Mouse (Mus musculus) spleen, adult 18-20 months (tissue): ENCODE data around the gene Acot6.
"Not testable (repeated sequence)": the region's sequence is repeated elsewhere in the genome, so short reads cannot be mapped to it uniquely, and the experiment has no call there.

Source experiments
- DNase-seq, 2 experiments: peaks; one replicate each; pipeline ENCODE4 v3.0.0; 2022; ENCODE audit warnings: mixed read lengths in 2 of 2

Gene Acot6

DNA sequence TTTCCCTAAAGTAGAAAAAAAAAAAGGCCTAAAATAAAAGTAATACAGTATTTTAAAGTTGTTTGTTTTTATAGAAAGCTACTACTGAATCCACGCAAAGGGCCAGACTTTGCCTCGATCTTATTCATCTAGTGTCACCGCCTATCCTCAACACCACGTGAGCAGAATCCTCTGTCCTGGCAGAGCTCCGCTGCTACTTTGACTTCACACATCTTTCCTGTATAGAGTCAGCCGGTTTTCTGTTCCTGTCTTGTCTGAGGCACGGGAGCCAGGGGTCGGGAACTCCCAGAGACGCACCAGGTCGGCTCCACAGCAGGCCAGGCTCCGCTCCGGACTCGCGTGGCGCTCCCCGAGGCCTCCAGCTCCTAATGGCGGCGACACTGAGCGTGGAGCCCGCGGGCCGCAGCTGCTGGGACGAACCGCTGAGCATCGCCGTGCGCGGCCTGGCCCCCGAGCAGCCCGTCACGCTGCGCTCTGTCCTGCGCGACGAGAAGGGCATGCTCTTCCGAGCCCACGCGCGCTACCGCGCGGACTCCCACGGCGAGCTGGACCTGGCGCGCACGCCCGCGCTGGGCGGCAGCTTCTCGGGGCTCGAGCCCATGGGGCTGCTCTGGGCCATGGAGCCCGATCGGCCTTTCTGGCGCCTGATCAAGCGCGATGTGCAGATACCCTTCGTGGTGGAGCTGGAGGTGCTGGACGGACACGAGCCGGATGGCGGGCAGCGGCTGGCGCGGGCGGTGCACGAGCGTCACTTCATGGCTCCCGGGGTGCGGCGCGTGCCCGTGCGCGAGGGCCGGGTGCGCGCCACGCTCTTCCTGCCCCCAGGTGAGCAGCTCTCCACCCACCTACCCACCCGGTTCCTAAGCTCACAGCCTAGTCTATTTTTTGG, at the start of gene Acot6:
TSS of gene Acot6 (plus strand) at position 51 of the 889 bp plus-strand sequence.
- peak; percentile 6 to 38 for DNase-seq

DNA sequence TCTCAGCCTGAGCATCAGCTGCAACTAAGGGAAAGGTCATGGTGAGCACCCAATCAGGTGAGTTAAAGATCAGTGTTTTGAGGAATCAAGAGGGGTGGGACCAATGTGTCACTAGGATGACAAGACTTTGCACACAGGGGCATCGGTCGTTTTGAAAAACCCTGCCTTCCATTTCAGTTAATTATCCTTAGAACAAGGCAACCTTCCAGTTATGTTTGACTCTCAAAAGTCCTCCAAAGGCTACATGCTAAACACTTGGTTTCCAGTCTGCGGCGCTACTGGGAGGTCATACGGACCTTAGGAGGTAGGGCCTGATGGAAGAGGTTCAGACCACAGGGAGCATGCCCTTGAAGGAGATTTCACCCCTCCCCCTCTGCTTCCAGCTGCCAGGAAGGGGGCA, 49.7 kb upstream of the Acot6 start:
- not testable (repeated sequence) for DNase-seq

DNA sequence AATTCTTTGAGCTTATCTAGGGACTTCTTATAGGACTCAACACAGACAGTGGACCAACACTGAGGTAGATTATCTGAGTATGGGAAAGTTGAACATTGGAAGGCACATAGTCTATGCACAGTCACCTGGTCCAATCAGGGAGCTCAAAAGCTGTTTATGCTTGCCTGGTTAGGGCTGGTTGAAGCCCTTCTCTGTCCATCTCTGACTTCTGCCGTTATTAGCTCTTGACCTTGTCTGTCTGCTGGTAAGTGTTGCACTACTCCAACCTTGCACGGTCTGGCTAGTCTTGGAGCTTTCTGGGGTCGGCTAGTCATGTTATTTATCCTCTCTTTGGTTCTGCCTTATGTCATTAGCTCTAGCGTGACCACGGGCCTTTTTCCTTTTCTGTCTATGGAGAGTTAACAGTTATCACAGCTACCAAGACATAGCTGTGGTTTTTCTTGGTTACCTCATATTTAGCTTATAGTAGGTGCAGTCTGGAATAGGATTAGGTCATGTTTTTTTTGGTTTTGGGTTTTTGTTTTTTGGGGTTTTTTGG, 48.4 kb upstream of the Acot6 start, which contains the start of gene Acot3:
TSS of gene Acot3 (plus strand) at position 208 of the 538 bp plus-strand sequence.
- DNase-seq = no peak

- DNase-seq = no peak
Observed at GRCm38 (mm10) chr12:84052609-84053008, 47.8 kb upstream of the Acot6 start.

DNA sequence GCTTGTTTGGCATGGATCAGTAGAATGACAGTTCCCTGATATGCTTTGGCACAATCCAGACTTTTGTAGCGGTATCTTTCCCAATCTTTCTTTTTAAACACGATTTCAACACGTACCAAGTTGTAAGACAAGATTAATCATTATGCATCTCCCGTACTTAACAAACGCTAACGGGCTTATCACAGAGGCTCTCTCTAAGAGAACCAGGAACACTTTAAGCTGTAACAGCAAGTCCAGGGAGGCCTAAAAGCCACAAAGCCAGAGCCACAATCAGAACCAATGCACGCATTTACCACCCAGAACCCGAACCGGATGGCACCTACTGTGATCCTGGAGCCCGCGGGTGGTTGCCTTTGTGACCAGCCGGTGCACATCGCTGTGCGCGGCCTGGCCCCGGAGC, 47.3 kb upstream of the Acot6 start:
- no peak for DNase-seq

- DNase-seq = no peak
Observed at GRCm38 (mm10) chr12:84053679-84054391, 46.6 kb upstream of the Acot6 start.

GRCm38 (mm10) chr12:84060946-84061345, 39.5 kb upstream of the Acot6 start:
- peak in 1 of 2 experiments; percentile 9 for DNase-seq

- DNase-seq = no peak
Observed at GRCm38 (mm10) chr12:84062336-84062735, 38.1 kb upstream of the Acot6 start.

DNA sequence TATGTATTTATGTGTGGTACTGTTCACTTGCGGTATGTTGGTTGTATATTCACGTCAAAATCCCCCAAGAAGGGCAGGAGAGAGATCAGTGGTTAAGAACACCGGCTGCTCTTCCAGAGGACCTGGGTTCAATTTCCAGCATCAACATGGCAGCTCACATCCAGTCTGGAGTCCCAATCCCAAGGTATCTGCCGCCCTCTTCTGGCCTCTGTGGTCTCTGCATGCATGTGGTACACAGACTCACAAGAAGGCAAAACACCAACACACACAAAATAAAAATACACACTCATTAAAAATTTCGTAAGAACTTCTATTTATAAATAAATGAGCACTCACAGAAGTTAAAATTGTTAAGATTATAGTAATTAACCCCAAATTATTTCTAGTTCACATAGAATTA, 37.2 kb upstream of the Acot6 start:
- DNase-seq = no peak

GRCm38 (mm10) chr12:84063833-84064232, 36.6 kb upstream of the Acot6 start:
- DNase-seq = no peak

DNA sequence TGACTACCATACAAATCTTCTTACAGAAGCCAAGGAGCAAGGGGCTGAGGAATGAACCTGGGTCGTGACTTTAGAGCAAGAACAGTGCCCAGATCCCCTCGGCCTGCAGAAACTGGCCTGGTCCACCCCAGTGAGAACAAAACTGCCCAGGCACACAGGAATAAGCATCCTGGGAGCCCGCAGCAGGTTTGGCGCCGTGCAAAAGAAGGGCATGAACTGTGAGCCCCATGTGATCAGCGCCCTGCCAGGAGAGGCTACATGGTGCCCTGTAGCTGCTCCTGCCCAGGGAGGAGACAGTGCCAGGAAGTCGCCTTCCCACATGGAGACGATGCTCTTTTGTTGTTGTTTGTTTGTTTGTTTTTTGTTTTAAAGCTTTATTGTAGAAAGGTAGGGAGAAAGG, 35.8 kb upstream of the Acot6 start:
- no peak for DNase-seq

DNA sequence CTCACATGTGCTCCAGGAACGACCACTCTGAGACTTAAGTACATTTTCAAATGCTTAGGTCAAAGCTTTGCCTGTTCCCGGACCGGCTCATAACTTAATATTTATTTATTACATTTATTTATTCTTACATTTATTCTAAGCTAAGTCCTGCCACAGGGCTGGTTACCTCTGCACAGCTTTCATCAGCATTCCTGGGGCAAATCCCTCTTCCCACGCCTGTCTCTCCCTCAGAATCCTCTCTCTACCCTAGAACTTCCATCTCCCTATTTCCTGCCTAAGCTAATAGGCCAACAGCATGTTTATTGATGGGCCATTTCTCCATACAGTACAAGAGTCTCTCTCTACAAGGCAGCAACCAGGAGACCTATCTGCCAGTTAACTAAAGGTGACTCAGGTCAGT, 32.7 kb upstream of the Acot6 start:
- DNase-seq = no peak

- no peak for DNase-seq
Observed at GRCm38 (mm10) chr12:84068296-84068695, 32.2 kb upstream of the Acot6 start.

- no peak for DNase-seq
Observed at GRCm38 (mm10) chr12:84068986-84069385, 31.5 kb upstream of the Acot6 start, which contains the start of gene Acot5. Gene Acot5, plus strand, starts transcription at chr12:84069325.

DNA sequence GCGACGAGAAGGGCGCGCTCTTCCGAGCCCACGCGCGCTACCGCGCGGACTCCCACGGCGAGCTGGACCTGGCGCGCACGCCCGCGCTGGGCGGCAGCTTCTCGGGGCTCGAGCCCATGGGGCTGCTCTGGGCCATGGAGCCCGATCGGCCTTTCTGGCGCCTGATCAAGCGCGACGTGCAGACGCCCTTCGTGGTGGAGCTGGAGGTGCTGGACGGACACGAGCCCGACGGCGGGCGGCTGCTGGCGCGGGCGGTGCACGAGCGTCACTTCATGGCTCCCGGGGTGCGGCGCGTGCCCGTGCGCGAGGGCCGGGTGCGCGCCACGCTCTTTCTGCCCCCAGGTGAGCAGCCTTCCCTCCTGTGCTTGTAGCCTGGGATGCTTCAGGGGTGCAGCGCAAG, 30.9 kb upstream of the Acot6 start:
- peak in 1 of 2 experiments; percentile 24 for DNase-seq

GRCm38 (mm10) chr12:84071696-84072095, 28.8 kb upstream of the Acot6 start:
- DNase-seq = no peak

- no peak for DNase-seq
Observed at GRCm38 (mm10) chr12:84077371-84077990, 23.0 kb upstream of the Acot6 start.

DNA sequence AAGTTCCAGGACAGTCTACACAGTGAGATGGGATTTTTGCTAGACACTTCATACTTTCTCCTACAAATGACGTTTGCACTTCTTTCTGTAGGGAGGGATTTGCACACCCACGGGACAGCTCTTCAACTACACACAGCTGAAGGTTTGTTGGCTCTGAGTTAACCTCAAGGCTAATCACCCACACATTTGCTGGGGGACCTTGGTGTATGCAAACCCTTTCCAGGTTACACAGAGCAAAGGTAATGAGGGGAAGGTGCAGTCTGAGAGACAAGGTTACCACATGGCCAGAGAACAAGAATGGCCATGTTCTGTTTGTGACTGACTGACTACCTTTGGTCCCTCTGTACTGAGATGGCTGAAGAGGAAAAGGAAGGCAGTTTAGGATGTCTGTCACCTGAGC, 16.6 kb upstream of the Acot6 start:
- DNase-seq = no peak

DNA sequence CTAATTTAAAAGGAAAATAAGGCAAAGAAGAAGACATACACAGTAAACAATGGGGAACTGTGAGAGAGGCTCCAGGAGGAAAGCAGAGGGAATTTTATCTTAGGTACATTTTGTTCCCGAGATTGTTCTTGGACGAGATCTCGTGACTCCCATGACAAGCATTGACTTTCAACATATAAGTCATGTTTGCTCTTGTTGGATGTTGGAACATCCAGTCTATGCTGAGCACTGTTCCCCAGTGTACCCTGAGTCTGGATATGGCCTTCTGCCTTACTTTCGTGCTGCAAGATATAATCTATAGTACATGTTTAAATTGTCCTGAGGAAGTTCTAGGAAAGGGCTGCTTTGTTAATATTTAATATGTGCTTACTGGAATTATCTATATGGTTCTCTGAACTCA, 15.9 kb upstream of the Acot6 start:
- DNase-seq = no peak

- not testable (repeated sequence) for DNase-seq
Observed at GRCm38 (mm10) chr12:84094666-84095065, 5.8 kb upstream of the Acot6 start.

- no peak for DNase-seq
Observed at GRCm38 (mm10) chr12:84099605-84100004, 849 bp upstream of the Acot6 start.

DNA sequence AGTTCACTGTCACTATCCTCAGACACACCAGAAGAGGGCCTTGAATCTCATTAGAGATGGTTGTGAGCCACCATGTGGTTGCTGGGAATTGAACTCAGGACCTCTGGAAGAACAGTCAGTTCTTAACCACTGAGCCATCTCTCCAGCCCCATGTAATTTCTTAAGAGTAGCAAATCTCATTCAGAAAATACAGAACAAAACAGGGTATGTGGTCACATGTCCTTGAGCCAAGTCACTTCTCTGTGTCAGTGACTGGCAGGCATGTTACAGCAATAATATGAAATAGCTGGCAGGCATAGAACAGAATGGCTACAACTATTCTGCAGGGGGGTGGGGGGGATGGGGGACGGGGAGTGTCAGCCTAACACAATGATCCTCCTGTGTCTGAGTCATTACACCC, 383 bp upstream of the Acot6 start:
- no peak for DNase-seq

- no peak for DNase-seq
Observed at GRCm38 (mm10) chr12:84101493-84101845, 1.0 kb downstream of the Acot6 start.
